Mouse (Mus musculus) megakaryocyte progenitor cell, adult 5-6 weeks (primary cell): ENCODE data around the gene Olfr1508. TPM values are rescaled to one million over a fixed set of nuclear protein-coding genes. Genes with fewer than 3 reads are reported as not detected.

Experiments used
- ATAC-seq: replicated peaks from 2 replicates; pipeline ENCODE4 v1.8.0; 2016; ENCODE audit warnings: mild to moderate bottlenecking, moderate TSS enrichment, inconsistent platforms; ENCODE audit not compliant: poor library complexity
- total RNA-seq, 2 experiments: library from RNA; stranded (forward) in 1 of 2; stranded (reverse) in 1 of 2; fragments of 157-497, 149-512 nt in 1 of 2; fragments of 200-1000 nt in 1 of 2; gene quantifications; 2 replicates each; pipeline versions ENCODE4 v1.2.3 to v1.2.4; 2015 to 2017

Olfr1508 gene
- not detected in 2 replicates for total RNA-seq (2015)
- not detected in 2 replicates for total RNA-seq (2017)

DNA sequence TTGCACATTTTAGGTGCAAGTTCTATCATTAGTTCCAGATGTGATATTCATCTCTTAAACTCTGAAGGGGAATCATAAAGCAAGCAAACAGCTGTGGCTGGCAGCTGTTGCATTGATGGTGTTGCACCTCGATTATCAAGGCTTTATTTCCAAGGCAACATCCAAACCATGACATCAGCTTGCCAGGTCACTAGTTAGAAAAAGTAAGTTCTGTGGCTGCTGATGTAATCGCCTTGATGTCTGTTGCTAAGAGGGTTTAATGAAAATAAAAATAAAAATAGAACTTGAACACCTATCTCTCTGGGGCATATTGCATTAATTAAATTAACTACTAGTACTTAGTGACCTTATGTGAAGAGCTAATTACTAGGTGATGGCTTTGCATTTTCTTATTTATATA lies at the start of gene Olfr1508:
Gene Olfr1508 (minus strand): TSS at position 101 of the 400 bp plus-strand sequence.
- no peak for ATAC-seq

DNA sequence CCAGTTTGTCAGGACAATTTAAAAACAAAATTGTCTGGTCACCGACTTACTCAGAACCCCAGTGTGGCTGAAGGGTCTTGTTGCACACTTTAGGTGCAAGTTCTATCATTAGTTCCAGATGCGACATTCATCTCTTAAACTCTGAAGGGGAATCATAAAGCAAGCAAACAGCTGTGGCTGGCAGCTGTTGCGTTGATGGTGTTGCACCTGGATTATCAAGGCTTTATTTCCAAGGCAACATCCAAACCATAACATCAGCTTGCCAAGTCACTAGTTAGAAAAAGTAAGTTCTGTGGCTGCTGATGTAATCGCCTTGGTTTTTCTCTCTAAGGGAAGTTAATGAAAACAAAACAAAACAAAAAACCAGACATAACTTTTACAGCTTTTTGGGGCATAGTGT lies 28.2 kb upstream of the Olfr1508 start, which contains the start of gene Olfr1507:
Gene Olfr1507 (minus strand): TSS at position 234 of the 400 bp plus-strand sequence.
- ATAC-seq = no peak

DNA sequence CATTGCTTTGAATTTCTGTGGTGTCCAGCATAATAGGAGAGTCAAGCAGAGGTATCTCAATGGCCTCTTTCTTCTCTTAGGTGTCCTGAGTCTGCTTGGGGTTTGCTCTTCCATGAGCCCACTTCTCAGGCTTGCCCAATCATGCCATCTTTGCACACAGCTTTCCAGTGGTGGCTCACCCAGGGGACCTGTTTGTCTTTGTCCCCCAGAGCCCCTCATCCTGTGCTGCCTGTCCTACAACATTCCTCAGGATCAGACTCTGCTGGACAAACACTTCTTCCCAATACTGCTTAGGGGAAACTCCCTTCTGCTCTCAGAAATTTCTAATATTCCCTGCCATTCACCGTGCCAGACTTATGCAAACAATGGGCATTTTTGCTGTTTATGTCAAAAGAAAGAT lies 1.6 kb downstream of the Olfr1508 start:
- no peak for ATAC-seq

DNA sequence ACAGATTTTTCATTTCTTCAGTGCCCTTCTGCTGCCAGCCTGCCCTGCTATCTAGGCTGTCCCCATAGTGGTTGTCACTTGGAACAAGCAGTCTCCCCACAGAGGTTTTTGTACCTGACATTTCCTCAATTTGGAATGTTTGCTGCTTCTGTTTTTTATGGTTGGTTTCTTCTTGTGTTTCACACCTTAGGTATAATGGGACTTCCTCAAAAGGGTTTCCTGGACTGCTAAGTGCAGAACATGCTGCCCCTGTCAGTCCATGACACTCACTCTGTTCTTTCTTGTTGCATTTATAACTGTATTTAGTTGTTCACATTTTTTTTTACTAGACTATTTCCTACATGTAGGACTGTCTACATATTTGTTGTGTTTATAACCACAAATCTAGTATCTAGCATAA lies 5.4 kb downstream of the Olfr1508 start:
- ATAC-seq = no peak

DNA sequence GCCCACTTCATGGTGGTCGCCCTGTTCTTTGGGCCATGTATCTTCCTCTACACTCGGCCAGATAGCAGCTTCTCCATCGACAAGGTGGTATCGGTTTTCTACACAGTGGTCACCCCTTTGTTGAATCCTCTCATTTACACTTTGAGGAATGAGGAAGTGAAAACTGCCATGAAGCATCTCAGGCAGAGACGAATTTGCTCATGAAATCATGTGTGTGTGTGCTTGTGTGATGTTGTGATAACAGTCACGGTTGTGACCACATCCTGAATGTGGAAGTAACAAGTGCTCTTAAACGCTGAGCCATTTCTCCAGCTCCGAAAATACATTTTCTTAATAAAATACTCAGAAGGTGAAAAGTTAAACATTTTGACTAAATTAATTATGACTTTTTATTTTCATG lies 16.2 kb downstream of the Olfr1508 start:
- ATAC-seq = peak; percentile 100

GRCm38 (mm10) chr14:52442690-52443089 lies 24.6 kb downstream of the Olfr1508 start, which contains the start of gene Olfr1509:
Olfr1509 (plus strand) TSS chr14:52442990.
- ATAC-seq = no peak

DNA sequence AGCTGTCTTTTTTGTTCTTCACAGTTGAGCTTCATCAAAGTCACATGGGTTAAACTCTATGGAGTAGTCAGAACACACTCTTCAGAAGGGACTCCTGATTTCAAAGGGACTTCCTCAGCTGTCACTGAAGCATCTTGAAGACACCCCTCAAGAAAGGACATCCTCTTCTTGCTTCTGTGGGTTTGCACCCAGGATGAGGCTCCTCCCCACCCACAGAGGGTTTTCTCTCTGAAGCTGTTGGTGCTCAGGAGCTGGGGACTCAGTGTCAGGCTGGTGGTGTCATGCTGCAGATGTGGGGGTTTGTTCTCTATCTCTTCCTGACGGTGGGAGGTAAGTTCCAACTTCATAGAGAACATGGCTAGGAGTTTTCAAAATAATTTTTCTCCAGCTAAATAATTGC lies 39.6 kb downstream of the Olfr1508 start:
- ATAC-seq = no peak

DNA sequence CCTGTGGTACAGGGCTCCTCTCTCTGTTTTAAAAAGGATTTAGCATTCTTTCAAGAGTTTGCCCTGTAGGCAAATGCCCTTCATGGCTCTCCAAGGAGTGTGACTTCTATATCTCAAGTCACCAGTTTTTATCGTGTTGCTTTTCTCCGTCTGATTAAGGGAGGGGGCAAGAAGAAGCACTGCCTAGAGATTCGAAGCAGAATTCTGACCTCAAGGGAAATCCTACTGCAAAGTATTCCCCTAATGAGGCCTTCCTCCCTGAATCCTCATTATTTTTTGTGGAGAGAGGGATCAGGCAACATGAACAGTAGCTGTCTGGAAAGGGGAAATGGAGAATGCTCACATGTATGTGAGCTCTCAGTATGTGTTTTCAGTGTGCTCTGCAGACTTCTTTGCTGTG lies 53.0 kb downstream of the Olfr1508 start, which contains the start of gene Olfr1510:
Gene Olfr1510 (minus strand): TSS at position 101 of the 400 bp plus-strand sequence.
- ATAC-seq = no peak

DNA sequence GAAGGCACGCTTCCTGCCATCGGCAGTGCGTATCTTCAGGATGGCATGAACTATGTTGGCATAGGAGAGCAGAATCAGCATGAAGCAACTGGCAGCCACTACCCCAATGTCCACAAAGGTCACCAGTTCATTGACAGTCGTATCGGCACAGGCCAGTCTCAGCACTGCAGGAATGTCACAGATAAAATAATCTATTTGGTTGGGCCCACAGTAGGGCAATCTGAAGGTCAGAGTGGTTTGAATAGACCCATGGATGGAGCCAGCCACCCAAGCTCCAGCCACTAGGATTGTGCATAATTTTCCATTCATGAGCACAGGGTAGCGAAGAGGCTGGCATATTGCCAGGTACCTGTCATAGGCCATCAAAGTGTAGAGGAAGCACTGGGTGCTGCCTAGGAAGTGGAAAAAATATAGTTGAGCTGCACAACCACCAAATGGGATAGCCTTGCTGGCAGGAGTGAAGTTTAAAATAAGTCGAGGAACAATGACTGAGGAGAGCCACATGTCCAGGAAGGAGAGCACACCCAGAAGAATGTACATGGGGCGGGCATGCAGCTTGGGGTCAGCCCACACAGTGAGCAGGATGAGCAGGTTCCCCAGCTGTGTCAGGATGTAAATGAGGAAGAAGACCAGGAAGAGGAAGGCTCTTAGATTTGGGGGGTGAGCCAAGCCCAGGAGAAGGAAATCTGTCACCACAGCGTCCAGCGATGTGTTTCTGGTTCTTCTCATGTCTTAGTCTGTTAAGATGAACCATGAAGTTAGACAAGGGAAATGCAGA lies 57.0 kb downstream of the Olfr1508 start:
- peak; percentile 93 for ATAC-seq

Other genes with a start within 250 kb of the Olfr1508 start
- gene Chd8, start 209.7 kb downstream of the Olfr1508 start, total RNA-seq (2015) = 78.7 and 79.5 TPM in 2 replicates
- gene Chd8, start 209.7 kb downstream of the Olfr1508 start, total RNA-seq (2017) = 43.7 and 57.7 TPM in 2 replicates
- gene Tox4, start 188.3 kb downstream of the Olfr1508 start, total RNA-seq (2015) = 34.0 and 35.8 TPM in 2 replicates
- gene Tox4, start 188.3 kb downstream of the Olfr1508 start, total RNA-seq (2017) = 41.2 and 43.0 TPM in 2 replicates
- 6.5 and 8.1 TPM in 2 replicates for gene Rab2b, start 187.9 kb downstream of the Olfr1508 start, total RNA-seq (2015)
- gene Rab2b, start 187.9 kb downstream of the Olfr1508 start, total RNA-seq (2017) = 3.7 and 5.0 TPM in 2 replicates
- 49.6 and 50.3 TPM in 2 replicates for gene Mettl3, start 162.4 kb downstream of the Olfr1508 start, total RNA-seq (2015)
- 40.3 and 40.8 TPM in 2 replicates for gene Mettl3, start 162.4 kb downstream of the Olfr1508 start, total RNA-seq (2017)
- gene Sall2, start 138.7 kb downstream of the Olfr1508 start, total RNA-seq (2015) = 0.07 and 0.62 TPM in 2 replicates
- 0.42 and 0.88 TPM in 2 replicates for gene Sall2, start 138.7 kb downstream of the Olfr1508 start, total RNA-seq (2017)
- not detected in 2 replicates for gene Olfr1513, start 111.1 kb downstream of the Olfr1508 start, total RNA-seq (2015)
- gene Olfr1513, start 111.1 kb downstream of the Olfr1508 start, total RNA-seq (2017) = not detected in 2 replicates
- not detected in 2 replicates for gene Olfr1512, start 88.3 kb downstream of the Olfr1508 start, total RNA-seq (2015)
- gene Olfr1512, start 88.3 kb downstream of the Olfr1508 start, total RNA-seq (2017) = not detected in 2 replicates
- not detected in 2 replicates for gene Olfr1511, start 70.1 kb downstream of the Olfr1508 start, total RNA-seq (2015)
- gene Olfr1511, start 70.1 kb downstream of the Olfr1508 start, total RNA-seq (2017) = not detected in 2 replicates
- gene Olfr1510, start 53.1 kb downstream of the Olfr1508 start, total RNA-seq (2015) = not detected in 2 replicates
- not detected in 2 replicates for gene Olfr1510, start 53.1 kb downstream of the Olfr1508 start, total RNA-seq (2017)
- not detected in 2 replicates for gene Olfr1509, start 24.5 kb downstream of the Olfr1508 start, total RNA-seq (2015)
- gene Olfr1509, start 24.5 kb downstream of the Olfr1508 start, total RNA-seq (2017) = not detected in 2 replicates
- not detected in 2 replicates for gene Olfr1507, start 28.3 kb upstream of the Olfr1508 start, total RNA-seq (2015)
- gene Olfr1507, start 28.3 kb upstream of the Olfr1508 start, total RNA-seq (2017) = not detected in 2 replicates